Mouse (Mus musculus) liver, postnatal 0 days (tissue): ENCODE measurements at regions not wholly inside any gene's neighbourhood (a gene's known extent, or its start where the extent isn't known, plus 50 kb on each side); places are given as distances from the start of the nearest gene placed in this dataset.

ENCODE experiments used
- ATAC-seq: fragments of 200-750 bp; cut with Nextera tagmentation; 2 replicates; pipeline ENCODE4 v1.8.0; 2017; ENCODE audit warnings: mild to moderate bottlenecking, moderate library complexity
- DNase-seq: peaks from one replicate; pipeline ENCODE4 v3.0.0-alpha.2; 2016
- H3K27ac ChIP-seq: fragments of 300-500 bp; sonication (generic); 2 replicates; pipeline ENCODE4 v1.5.1; 2014; ENCODE audit warnings: antibody characterized with exemption, moderate library complexity, mild to moderate bottlenecking, low read depth
- H3K27me3 ChIP-seq: fragments of 300-500 bp; sonication (generic); 2 replicates; pipeline ENCODE4 v1.6.1; 2014; ENCODE audit warnings: low read length, control low read depth, mixed read lengths; ENCODE audit not compliant: insufficient read depth
- H3K36me3 ChIP-seq: fragments of 300-500 bp; sonication (generic); replicated peaks from 2 replicates; pipeline ENCODE4 v1.6.1; 2014; ENCODE audit warnings: mild to moderate bottlenecking, control low read depth, low read length, moderate library complexity, mixed read lengths; ENCODE audit not compliant: insufficient read depth
- H3K4me1 ChIP-seq: fragments of 300-500 bp; sonication (generic); 2 replicates; pipeline ENCODE4 v1.6.1; 2014; ENCODE audit warnings: antibody characterized with exemption, mild to moderate bottlenecking, control low read depth; ENCODE audit not compliant: insufficient read depth
- H3K4me2 ChIP-seq: fragments of 300-500 bp; sonication (generic); 2 replicates; pipeline ENCODE4 v1.6.1; 2014; ENCODE audit warnings: low read depth, mild to moderate bottlenecking, low read length, moderate library complexity, mixed read lengths
- H3K4me3 ChIP-seq: fragments of 300-500 bp; sonication (generic); 2 replicates; pipeline ENCODE4 v1.5.1; 2014; ENCODE audit warnings: low read depth, low read length
- H3K9ac ChIP-seq: fragments of 300-500 bp; sonication (generic); replicated peaks from 2 replicates; pipeline ENCODE4 v1.6.1; 2014; ENCODE audit warnings: mild to moderate bottlenecking, moderate library complexity
- H3K9me3 ChIP-seq: fragments of 300-500 bp; sonication (generic); 2 replicates; pipeline ENCODE4 v1.6.1; 2016; ENCODE audit warnings: mild to moderate bottlenecking, control low read depth, low read length, mixed read lengths
- CTCF ChIP-seq: sonication (generic); IDR thresholded peaks from 2 replicates; pipeline ENCODE4 v1.5.1; 2016; ENCODE audit warnings: antibody characterized with exemption, low read depth
- EP300 ChIP-seq: IDR thresholded peaks from 2 replicates; pipeline ENCODE4 v1.6.1; 2016; ENCODE audit warnings: antibody characterized with exemption, low read depth, mild to moderate bottlenecking
- WGBS: fragments of 180-500 bp; shearing (Covaris S2); extraction: QIAGEN DNeasy Blood & Tissue Kit; methylation state at CpG from one replicate; pipeline ENCODE4 v1.1.7; 2014; ENCODE audit not compliant: insufficient replicate concordance; 5-methylcytosine and 5-hydroxymethylcytosine counted together

GRCm38 (mm10) chr9:83326437-83327086 is 114.4 kb downstream of the Lca5 start:
- Histone ChIP-seq H3K4me2 (no peak overlapping the region), H3K36me3 (no peaks in the 10 kb centered on the region), H3K27me3 (no peaks in the 10 kb centered on the region), H3K27ac (no peak overlapping the region), H3K4me3 (no peak overlapping the region), H3K9ac (no peak overlapping the region), H3K4me1 (no peaks in the 10 kb centered on the region), H3K9me3 (no peaks in the 10 kb centered on the region)
- TF ChIP-seq EP300 (no peak), CTCF (no peak)
- ATAC-seq, result no peak
- 47% methylated on average over 7 of the region's 7 CpGs for WGBS
- no peak for DNase-seq

DNA sequence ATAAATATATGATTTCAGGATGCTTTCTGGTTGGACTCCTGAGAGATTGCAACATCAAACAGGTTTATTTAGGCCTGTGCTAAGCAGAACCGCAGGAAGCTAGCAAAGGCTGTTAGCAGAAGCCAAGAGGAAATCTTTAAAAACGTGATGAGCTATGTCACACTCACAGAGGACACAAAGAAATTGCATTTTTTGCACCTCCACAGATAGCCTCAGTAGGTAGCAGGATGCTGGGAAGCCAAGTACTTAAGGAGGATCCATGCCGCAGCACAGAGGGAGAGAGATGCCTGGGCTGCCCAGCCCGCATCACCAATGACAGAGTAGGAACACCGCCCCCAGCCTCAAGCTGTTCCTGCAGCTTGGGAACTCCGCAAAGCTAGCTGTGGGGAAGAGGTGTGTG is 115.0 kb downstream of the Lca5 start:
- Histone ChIP-seq H3K9me3 (no peaks in the 10 kb centered on the region), H3K36me3 (no peaks in the 10 kb centered on the region), H3K27me3 (no peaks in the 10 kb centered on the region), H3K4me2 (no peak overlapping the region), H3K4me3 (no peak overlapping the region), H3K27ac (no peak overlapping the region), H3K9ac (no peak overlapping the region), H3K4me1 (no peaks in the 10 kb centered on the region)
- ATAC-seq (no peak), DNase-seq (no peak)
- 16% methylated on average over 6 of the region's 6 CpGs for WGBS
- TF ChIP-seq EP300, result no peak
- TF ChIP-seq CTCF, result no peak

GRCm38 (mm10) chr9:83324336-83324735 is 116.6 kb downstream of the Lca5 start:
- WGBS, result 30% methylated on average over 3 of the region's 3 CpGs
- no peaks in the 10 kb centered on the region for H3K36me3 ChIP-seq
- no peaks in the 10 kb centered on the region for H3K4me1 ChIP-seq
- no peak overlapping the region for H3K4me2 ChIP-seq
- no peak overlapping the region for H3K9ac ChIP-seq
- H3K9me3 ChIP-seq, result no peaks in the 10 kb centered on the region
- no peak for DNase-seq
- TF ChIP-seq CTCF (no peak), EP300 (no peak)
- ATAC-seq, result no peak
- H3K4me3 ChIP-seq, result no peak overlapping the region
- no peaks in the 10 kb centered on the region for H3K27me3 ChIP-seq
- no peak overlapping the region for H3K27ac ChIP-seq

DNA sequence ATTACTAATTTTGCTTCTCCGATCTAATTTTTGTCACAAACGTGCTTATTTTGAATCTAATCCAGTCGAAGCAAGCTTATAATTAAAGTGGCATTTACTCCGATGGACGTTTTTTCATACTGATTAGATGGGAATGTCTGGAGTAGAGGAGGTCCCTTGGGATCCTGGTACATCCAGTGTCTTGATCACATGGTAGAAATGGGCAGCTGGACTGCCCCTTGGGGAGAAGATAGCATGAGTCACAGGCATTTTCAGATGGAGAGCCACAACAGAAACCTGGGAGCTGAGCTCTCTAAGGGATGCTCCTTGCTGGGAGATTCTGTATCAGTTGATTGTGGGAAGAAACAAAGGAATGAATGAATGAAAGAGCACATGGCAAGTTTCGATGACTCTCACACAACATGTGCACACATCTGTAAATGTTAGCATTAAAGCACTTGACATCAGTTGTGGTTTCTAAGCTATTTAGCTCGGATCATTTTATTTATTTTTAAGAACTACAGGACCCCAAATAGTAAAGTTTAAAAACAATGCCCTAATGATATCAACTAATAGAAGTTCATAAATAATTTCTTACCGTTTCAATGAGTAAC is 117.8 kb downstream of the Lca5 start:
- 81% methylated on average over 8 of the region's 8 CpGs for WGBS
- Histone ChIP-seq H3K9ac (no peak overlapping the region), H3K4me3 (no peak overlapping the region), H3K9me3 (no peaks in the 10 kb centered on the region), H3K27me3 (no peaks in the 10 kb centered on the region), H3K36me3 (no peaks in the 10 kb centered on the region), H3K4me2 (no peak overlapping the region), H3K27ac (no peak overlapping the region), H3K4me1 (no peaks in the 10 kb centered on the region)
- TF ChIP-seq CTCF (no peak), EP300 (no peak)
- ATAC-seq (no peak), DNase-seq (no peak)

GRCm38 (mm10) chr9:83321793-83322192 is 119.1 kb downstream of the Lca5 start:
- Histone ChIP-seq H3K4me1 (no peaks in the 10 kb centered on the region), H3K9me3 (no peaks in the 10 kb centered on the region), H3K36me3 (no peaks in the 10 kb centered on the region), H3K4me3 (no peak overlapping the region), H3K9ac (no peak overlapping the region), H3K27me3 (no peaks in the 10 kb centered on the region), H3K27ac (no peak overlapping the region), H3K4me2 (no peak overlapping the region)
- no peak for ATAC-seq
- no peak for DNase-seq
- TF ChIP-seq EP300 (no peak), CTCF (no peak)

GRCm38 (mm10) chr9:83320834-83321233 is 120.1 kb downstream of the Lca5 start:
- Histone ChIP-seq H3K4me1 (no peaks in the 10 kb centered on the region), H3K27ac (no peak overlapping the region), H3K9ac (no peak overlapping the region), H3K4me2 (no peak overlapping the region), H3K27me3 (no peaks in the 10 kb centered on the region), H3K36me3 (no peaks in the 10 kb centered on the region), H3K4me3 (no peak overlapping the region), H3K9me3 (no peaks in the 10 kb centered on the region)
- DNase-seq (no peak), ATAC-seq (no peak)
- TF ChIP-seq CTCF, result no peak
- no peak for TF ChIP-seq EP300
- 55% methylated on average over 4 of the region's 4 CpGs for WGBS
